Mouse (Mus musculus) thymus, adult 2 months (tissue): ENCODE measurements around the gene Nuak2.

Experiments used
- CTCF ChIP-seq: fragments of 200-500 bp; IDR thresholded peaks from 2 replicates; pipeline ENCODE4 v1.5.1; 2012; ENCODE audit warnings: mild to moderate bottlenecking, control low read depth, low read length, moderate library complexity, borderline replicate concordance; ENCODE audit not compliant: control insufficient read depth, poor library complexity, insufficient read depth; ENCODE audit errors: extremely low read depth
- POLR2A ChIP-seq: fragments of 200-500 bp; IDR thresholded peaks from 2 replicates; pipeline ENCODE4 v1.6.1; 2012; ENCODE audit warnings: mild to moderate bottlenecking, low read length, control low read depth, moderate library complexity; ENCODE audit not compliant: control insufficient read depth, poor library complexity, insufficient read depth; ENCODE audit errors: extremely low read depth

- TF ChIP-seq CTCF (no peak), POLR2A (no peak)
Measured at GRCm38 (mm10) chr1:132372354-132372753, 56.4 kb downstream of the Nuak2 start.
